Mouse (Mus musculus) erythroblast, embryonic 14.5 days (primary cell): ENCODE measurements around the gene Arhgef19.

Experiments
- GATA1 ChIP-seq: IDR thresholded peaks from 2 replicates; pipeline ENCODE4 v1.6.1; 2012; ENCODE audit warnings: low read length, inconsistent platforms, mixed read lengths
- TAL1 ChIP-seq: IDR thresholded peaks from 3 replicates; pipeline ENCODE4 v1.6.1; 2012; ENCODE audit warnings: low read length, inconsistent platforms, mixed read lengths

GRCm38 (mm10) chr4:141202192-141202591 lies 37.1 kb upstream of the Arhgef19 start:
- TF ChIP-seq GATA1 (peak; percentile 60), TAL1 (no peak)
